Mouse (Mus musculus): ENCODE measurements at regions not wholly inside any gene's neighbourhood (a gene's known extent, or its start where the extent isn't known, plus 50 kb on each side); places are given as distances from the start of the nearest gene placed in this dataset.

GRCm38 (mm10) chr12:35667705-35668104 lies 132.9 kb upstream of the Ahr start:
- H3K27ac ChIP-seq, result no peak overlapping the region
- WGBS, result 94% methylated on average over 3 of the region's 3 CpGs
- no peaks in the 10 kb centered on the region for H3K9me3 ChIP-seq
- no peak overlapping the region for H3K4me2 ChIP-seq
- no peaks in the 10 kb centered on the region for H3K4me1 ChIP-seq
- no peak overlapping the region for H3K4me3 ChIP-seq (replicated peaks)
- H3K9ac ChIP-seq, result no peak overlapping the region
- H3K36me3 ChIP-seq (replicated peaks), result no peaks in the 10 kb centered on the region
- H3K27me3 ChIP-seq, result no peaks in the 10 kb centered on the region
- no peak for ATAC-seq (ENCODE audit: low FRiP score)

GRCm38 (mm10) chr12:35667218-35667617 lies 132.4 kb upstream of the Ahr start:
- no peak for ATAC-seq (ENCODE audit: low FRiP score)
- no peaks in the 10 kb centered on the region for H3K4me1 ChIP-seq

GRCm38 (mm10) chr12:35666062-35666461 lies 131.2 kb upstream of the Ahr start:
- no peak for ATAC-seq (ENCODE audit: low FRiP score)
- Histone ChIP-seq H3K9me3 (no peaks in the 10 kb centered on the region), H3K9ac (no peak overlapping the region), H3K27ac (no peak overlapping the region), H3K4me3 (replicated peaks) (no peak overlapping the region), H3K4me1 (no peaks in the 10 kb centered on the region), H3K36me3 (replicated peaks) (no peaks in the 10 kb centered on the region), H3K4me2 (no peak overlapping the region), H3K27me3 (no peaks in the 10 kb centered on the region)
- 84% methylated on average over 2 of the region's 2 CpGs for WGBS

More at GRCm38 (mm10) chr12:35667218-35667617, 132.4 kb upstream of the Ahr start:
- H3K27ac ChIP-seq, result no peak overlapping the region
- H3K4me2 ChIP-seq, result no peak overlapping the region
- H3K9me3 ChIP-seq, result no peaks in the 10 kb centered on the region
- H3K4me3 ChIP-seq (replicated peaks), result no peak overlapping the region
- no peaks in the 10 kb centered on the region for H3K36me3 ChIP-seq (replicated peaks)
- no peak overlapping the region for H3K9ac ChIP-seq
- H3K27me3 ChIP-seq, result no peaks in the 10 kb centered on the region

GRCm38 (mm10) chr12:35663062-35663461 lies 128.2 kb upstream of the Ahr start:
- H3K9ac ChIP-seq, result no peak overlapping the region
- no peak overlapping the region for H3K27ac ChIP-seq
- no peak overlapping the region for H3K4me2 ChIP-seq
- ATAC-seq (ENCODE audit: low FRiP score), result no peak
- no peaks in the 10 kb centered on the region for H3K9me3 ChIP-seq
- H3K27me3 ChIP-seq, result no peaks in the 10 kb centered on the region
- H3K4me3 ChIP-seq (replicated peaks), result no peak overlapping the region
- WGBS, result 95% methylated on average over 1 of the region's 1 CpGs
- no peaks in the 10 kb centered on the region for H3K4me1 ChIP-seq
- H3K36me3 ChIP-seq (replicated peaks), result no peaks in the 10 kb centered on the region

GRCm38 (mm10) chr12:35656563-35656962 lies 121.7 kb upstream of the Ahr start:
- H3K4me1 ChIP-seq, result no peaks in the 10 kb centered on the region

GRCm38 (mm10) chr12:35649772-35650171 lies 114.9 kb upstream of the Ahr start:
- 89% methylated on average over 3 of the region's 3 CpGs for WGBS
- no peaks in the 10 kb centered on the region for H3K4me1 ChIP-seq
- no peak overlapping the region for H3K27ac ChIP-seq
- H3K4me2 ChIP-seq, result no peak overlapping the region
- no peak for ATAC-seq (ENCODE audit: low FRiP score)
- H3K9me3 ChIP-seq, result no peaks in the 10 kb centered on the region
- no peaks in the 10 kb centered on the region for H3K36me3 ChIP-seq (replicated peaks)
- H3K4me3 ChIP-seq (replicated peaks), result no peak overlapping the region
- no peaks in the 10 kb centered on the region for H3K27me3 ChIP-seq
- H3K9ac ChIP-seq, result no peak overlapping the region

More at GRCm38 (mm10) chr12:35656563-35656962, 121.7 kb upstream of the Ahr start:
- Histone ChIP-seq H3K9ac (no peak overlapping the region), H3K27ac (no peak overlapping the region), H3K27me3 (no peaks in the 10 kb centered on the region), H3K4me2 (no peak overlapping the region), H3K36me3 (replicated peaks) (no peaks in the 10 kb centered on the region), H3K9me3 (no peaks in the 10 kb centered on the region), H3K4me3 (replicated peaks) (no peak overlapping the region)
- ATAC-seq (ENCODE audit: low FRiP score), result no peak
- WGBS, result 83% methylated on average over 3 of the region's 3 CpGs

GRCm38 (mm10) chr12:35642473-35642872 lies 107.6 kb upstream of the Ahr start:
- no peaks in the 10 kb centered on the region for H3K27me3 ChIP-seq
- H3K9me3 ChIP-seq, result no peaks in the 10 kb centered on the region
- H3K4me3 ChIP-seq (replicated peaks), result no peak overlapping the region
- no peaks in the 10 kb centered on the region for H3K4me1 ChIP-seq
- no peak overlapping the region for H3K4me2 ChIP-seq
- no peak overlapping the region for H3K9ac ChIP-seq
- no peaks in the 10 kb centered on the region for H3K36me3 ChIP-seq (replicated peaks)
- H3K27ac ChIP-seq, result no peak overlapping the region
- ATAC-seq (ENCODE audit: low FRiP score), result no peak

- 25% methylated on average over 1 of the region's 1 CpGs for WGBS
- Histone ChIP-seq H3K9me3 (no peaks in the 10 kb centered on the region), H3K4me1 (no peaks in the 10 kb centered on the region), H3K27ac (no peak overlapping the region), H3K4me3 (replicated peaks) (no peak overlapping the region), H3K9ac (no peak overlapping the region), H3K4me2 (no peak overlapping the region), H3K27me3 (no peaks in the 10 kb centered on the region), H3K36me3 (replicated peaks) (no peaks in the 10 kb centered on the region)
- no peak; the same call in 1 of the 2 replicates for ATAC-seq (ENCODE audit: low FRiP score)
Measured at GRCm38 (mm10) chr12:35641741-35642140, 106.9 kb upstream of the Ahr start.

- Histone ChIP-seq H3K27ac (no peak overlapping the region), H3K4me1 (no peaks in the 10 kb centered on the region), H3K9me3 (no peaks in the 10 kb centered on the region), H3K4me3 (replicated peaks) (no peak overlapping the region), H3K9ac (no peak overlapping the region), H3K36me3 (replicated peaks) (no peaks in the 10 kb centered on the region), H3K4me2 (no peak overlapping the region), H3K27me3 (no peaks in the 10 kb centered on the region)
- ATAC-seq (ENCODE audit: low FRiP score), result no peak
- WGBS, result 51% methylated on average over 3 of the region's 3 CpGs
Measured at GRCm38 (mm10) chr12:35640911-35641345, 106.1 kb upstream of the Ahr start.

- Histone ChIP-seq H3K27me3 (no peaks in the 10 kb centered on the region), H3K4me2 (no peak overlapping the region), H3K4me1 (no peaks in the 10 kb centered on the region), H3K27ac (no peak overlapping the region), H3K9ac (no peak overlapping the region), H3K36me3 (replicated peaks) (no peaks in the 10 kb centered on the region), H3K4me3 (replicated peaks) (no peak overlapping the region), H3K9me3 (no peaks in the 10 kb centered on the region)
- WGBS, result 83% methylated on average over 3 of the region's 3 CpGs
- ATAC-seq (ENCODE audit: low FRiP score), result no peak
Measured at GRCm38 (mm10) chr12:35623484-35623883, 88.6 kb upstream of the Ahr start.

- 92% methylated on average over 4 of the region's 4 CpGs for WGBS
- no peak overlapping the region for H3K4me2 ChIP-seq
- no peaks in the 10 kb centered on the region for H3K4me1 ChIP-seq
- H3K36me3 ChIP-seq (replicated peaks), result no peaks in the 10 kb centered on the region
- H3K4me3 ChIP-seq (replicated peaks), result no peak overlapping the region
- no peaks in the 10 kb centered on the region for H3K27me3 ChIP-seq
- H3K9me3 ChIP-seq, result no peaks in the 10 kb centered on the region
- H3K9ac ChIP-seq, result no peak overlapping the region
- H3K27ac ChIP-seq, result no peak overlapping the region
- no peak for ATAC-seq (ENCODE audit: low FRiP score)
Measured at GRCm38 (mm10) chr12:35614885-35615284, 80.0 kb upstream of the Ahr start.

GRCm38 (mm10) chr12:35607652-35608051 lies 72.8 kb upstream of the Ahr start:
- Histone ChIP-seq H3K4me2 (no peak overlapping the region), H3K9ac (no peak overlapping the region), H3K4me3 (replicated peaks) (no peak overlapping the region), H3K4me1 (no peaks in the 10 kb centered on the region), H3K36me3 (replicated peaks) (no peaks in the 10 kb centered on the region), H3K9me3 (no peaks in the 10 kb centered on the region), H3K27me3 (no peaks in the 10 kb centered on the region), H3K27ac (no peak overlapping the region)
- WGBS, result 73% methylated on average over 1 of the region's 1 CpGs
- ATAC-seq (ENCODE audit: low FRiP score), result no peak

- no peak overlapping the region for H3K4me3 ChIP-seq (replicated peaks)
- H3K36me3 ChIP-seq (replicated peaks), result no peaks in the 10 kb centered on the region
- H3K27ac ChIP-seq, result no peak overlapping the region
- H3K4me1 ChIP-seq, result no peaks in the 10 kb centered on the region
- no peaks in the 10 kb centered on the region for H3K27me3 ChIP-seq
- no peaks in the 10 kb centered on the region for H3K9me3 ChIP-seq
- no peak overlapping the region for H3K9ac ChIP-seq
- WGBS, result 97% methylated on average over 1 of the region's 1 CpGs
- H3K4me2 ChIP-seq, result no peak overlapping the region
- ATAC-seq (ENCODE audit: low FRiP score), result no peak
Measured at GRCm38 (mm10) chr12:35603742-35604141, 68.9 kb upstream of the Ahr start.

GRCm38 (mm10) chr12:35602589-35602988 lies 67.8 kb upstream of the Ahr start:
- no peak overlapping the region for H3K27ac ChIP-seq
- no peaks in the 10 kb centered on the region for H3K36me3 ChIP-seq (replicated peaks)
- H3K4me1 ChIP-seq, result no peaks in the 10 kb centered on the region
- ATAC-seq (ENCODE audit: low FRiP score), result no peak
- H3K4me2 ChIP-seq, result no peak overlapping the region
- no peaks in the 10 kb centered on the region for H3K9me3 ChIP-seq
- H3K9ac ChIP-seq, result no peak overlapping the region
- no peak overlapping the region for H3K4me3 ChIP-seq (replicated peaks)
- no peaks in the 10 kb centered on the region for H3K27me3 ChIP-seq
- 95% methylated on average over 3 of the region's 3 CpGs for WGBS

Measured in forebrain, embryonic 12.5 days (tissue).